Mouse (Mus musculus): ENCODE results near the gene Gdf9.

DNA sequence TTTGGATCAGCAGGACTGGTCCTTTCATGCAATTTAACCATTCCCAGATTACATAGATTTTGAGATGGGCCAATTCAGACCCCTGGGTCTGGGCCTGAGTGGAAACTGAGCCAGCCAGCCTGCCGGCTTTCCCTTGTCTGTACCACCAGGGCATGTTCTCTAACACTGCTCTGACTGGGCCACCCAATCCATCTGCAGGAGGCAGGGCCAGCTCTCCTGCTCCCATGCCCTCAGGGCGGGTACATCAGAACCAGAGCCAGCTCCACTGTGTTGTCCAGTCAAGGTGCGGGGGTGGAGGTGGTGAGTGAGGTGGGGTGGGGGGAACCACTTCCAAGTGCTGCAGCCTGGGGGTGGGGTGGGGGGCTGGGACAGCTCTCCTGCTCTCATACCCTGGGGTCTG is 55.5 kb downstream of the Gdf9 start:
- TF ChIP-seq POLR2A (IDR thresholded peaks at IDR 0.05; ENCODE audit: extremely low read depth, insufficient read depth, low read length) = no peak
- TF ChIP-seq CTCF (IDR thresholded peaks at IDR 0.05; ENCODE audit: extremely low read depth, insufficient read depth, low read length) = no peak
